Mouse (Mus musculus) midbrain, embryonic 16.5 days (tissue): ENCODE data around the gene Ric8b. TPM values are rescaled to one million over a fixed set of nuclear protein-coding genes. Genes with fewer than 3 reads are reported as not detected.
A peak's percentile ranks its signal among the peaks of the same experiment; 100 is the strongest.

Experiments
- ATAC-seq: fragments of 200-750 bp; cut with Nextera tagmentation; 2 replicates; pipeline ENCODE4 v1.8.0; 2017; ENCODE audit warnings: moderate TSS enrichment
- H3K27ac ChIP-seq: fragments of 300-500 bp; sonication (generic); 2 replicates; pipeline ENCODE4 v1.5.1; 2014; ENCODE audit warnings: mild to moderate bottlenecking, low read length, mixed read lengths
- H3K27me3 ChIP-seq: fragments of 300-500 bp; sonication (generic); 2 replicates; pipeline ENCODE4 v1.6.1; 2014; ENCODE audit warnings: low read depth, low read length, mixed read lengths; ENCODE audit not compliant: control insufficient read depth, insufficient read depth
- H3K36me3 ChIP-seq: fragments of 300-500 bp; sonication (generic); 2 replicates; pipeline ENCODE4 v1.6.1; 2014; ENCODE audit warnings: mild to moderate bottlenecking, low read length, moderate library complexity, mixed read lengths; ENCODE audit not compliant: control insufficient read depth, insufficient read depth
- H3K4me1 ChIP-seq: fragments of 300-500 bp; sonication (generic); 2 replicates; pipeline ENCODE4 v1.6.1; 2014; ENCODE audit warnings: mild to moderate bottlenecking, low read length, mixed read lengths; ENCODE audit not compliant: control insufficient read depth, insufficient read depth
- H3K4me2 ChIP-seq: fragments of 300-500 bp; sonication (generic); 2 replicates; pipeline ENCODE4 v1.6.1; 2014; ENCODE audit warnings: mild to moderate bottlenecking, low read length, mixed read lengths
- H3K4me3 ChIP-seq: fragments of 300-500 bp; sonication (generic); 2 replicates; pipeline ENCODE4 v1.5.1; 2014; ENCODE audit warnings: low read depth, mild to moderate bottlenecking, low read length, moderate library complexity, mixed read lengths
- H3K9ac ChIP-seq: fragments of 300-500 bp; sonication (generic); 2 replicates; pipeline ENCODE4 v1.6.1; 2014; ENCODE audit warnings: low read depth, low read length, mixed read lengths
- H3K9me3 ChIP-seq: fragments of 300-500 bp; sonication (generic); replicated peaks from 2 replicates; pipeline ENCODE4 v1.6.1; 2014; ENCODE audit warnings: mild to moderate bottlenecking, low read length, mixed read lengths; ENCODE audit not compliant: control insufficient read depth, poor library complexity, severe bottlenecking
- WGBS: fragments of 180-500 bp; shearing (Covaris S2); extraction: QIAGEN DNeasy Blood & Tissue Kit; methylation state at CpG from one replicate; pipeline ENCODE4 v1.1.7; 2014; 5-methylcytosine and 5-hydroxymethylcytosine counted together
- polyA plus RNA-seq: library from polyadenylated mRNA; unstranded; fragments of >200 nt; fragmentation: Nextera tagmentation; extraction: Ambion mirVana; gene quantifications from 2 replicates; pipeline ENCODE4 v1.2.1, GENCODE M21; 2015

Ric8b gene
- polyA plus RNA-seq, 1 experiment from 2014 or later = 49.3 TPM

GRCm38 (mm10) chr10:85025799-85026424, 108.5 kb downstream of the Ric8b start:
- Histone ChIP-seq H3K9me3 (no peaks in the 10 kb centered on the region), H3K9ac (no peak overlapping the region), H3K27me3 (no peaks in the 10 kb centered on the region), H3K4me1 (peaks cover 8% of the 10 kb centered on the region; the same call in 1 of the 2 replicates), H3K36me3 (no peaks in the 10 kb centered on the region), H3K27ac (no peak overlapping the region), H3K4me3 (no peak overlapping the region), H3K4me2 (no peak overlapping the region)
- no peak; the same call in 1 of the 2 replicates for ATAC-seq
- WGBS = 84% methylated on average over 11 of the region's 11 CpGs

GRCm38 (mm10) chr10:85027619-85028175, 110.3 kb downstream of the Ric8b start:
- no peak overlapping the region for H3K27ac ChIP-seq
- H3K4me2 ChIP-seq = no peak overlapping the region
- H3K36me3 ChIP-seq = no peaks in the 10 kb centered on the region
- ATAC-seq = no peak
- H3K27me3 ChIP-seq = no peaks in the 10 kb centered on the region
- H3K4me1 ChIP-seq = peaks cover 4% of the 10 kb centered on the region; the same call in 1 of the 2 replicates
- WGBS = 80% methylated on average over 10 of the region's 10 CpGs
- H3K9me3 ChIP-seq = no peaks in the 10 kb centered on the region
- H3K9ac ChIP-seq = no peak overlapping the region
- H3K4me3 ChIP-seq = no peak overlapping the region

- no peaks in the 10 kb centered on the region for H3K36me3 ChIP-seq
- H3K4me2 ChIP-seq = no peak overlapping the region
- no peak for ATAC-seq
- no peak overlapping the region for H3K27ac ChIP-seq
- H3K9me3 ChIP-seq = no peaks in the 10 kb centered on the region
- no peaks in the 10 kb centered on the region for H3K4me1 ChIP-seq
- no peak overlapping the region for H3K9ac ChIP-seq
- no peak overlapping the region for H3K4me3 ChIP-seq
- H3K27me3 ChIP-seq = no peaks in the 10 kb centered on the region
- 18% methylated on average over 8 of the region's 8 CpGs for WGBS
Measured at GRCm38 (mm10) chr10:85035131-85035725, 117.8 kb downstream of the Ric8b start.

GRCm38 (mm10) chr10:85038147-85038546, 120.7 kb downstream of the Ric8b start:
- Histone ChIP-seq H3K4me1 (no peaks in the 10 kb centered on the region), H3K36me3 (no peaks in the 10 kb centered on the region), H3K9me3 (no peaks in the 10 kb centered on the region), H3K4me3 (no peak overlapping the region), H3K27ac (no peak overlapping the region), H3K9ac (no peak overlapping the region), H3K4me2 (no peak overlapping the region), H3K27me3 (peaks cover 2% of the 10 kb centered on the region; the same call in 1 of the 2 replicates)
- no peak for ATAC-seq
- 57% methylated on average over 10 of the region's 10 CpGs for WGBS

- H3K36me3 ChIP-seq = no peaks in the 10 kb centered on the region
- H3K27ac ChIP-seq = no peak overlapping the region
- no peak for ATAC-seq
- no peak overlapping the region for H3K4me2 ChIP-seq
- 91% methylated on average over 5 of the region's 5 CpGs for WGBS
- peaks cover 5% of the 10 kb centered on the region; the same call in 1 of the 2 replicates for H3K27me3 ChIP-seq
- H3K9ac ChIP-seq = no peak overlapping the region
- H3K9me3 ChIP-seq = no peaks in the 10 kb centered on the region
- no peak overlapping the region for H3K4me3 ChIP-seq
- no peaks in the 10 kb centered on the region for H3K4me1 ChIP-seq
Measured at GRCm38 (mm10) chr10:85038852-85039251, 121.4 kb downstream of the Ric8b start.

- Histone ChIP-seq H3K4me1 (peaks cover 6% of the 10 kb centered on the region; the same call in 1 of the 2 replicates), H3K9me3 (no peaks in the 10 kb centered on the region), H3K4me2 (peak overlapping the region; percentile 40), H3K4me3 (no peak overlapping the region), H3K27me3 (peaks cover 5% of the 10 kb centered on the region; the same call in 1 of the 2 replicates), H3K27ac (no peak overlapping the region), H3K9ac (0 out of 2 replicates have a peak overlapping the region, but pooled peaks have one; percentile 16), H3K36me3 (no peaks in the 10 kb centered on the region)
- ATAC-seq = peak; percentile 61
- 7% methylated on average over 17 of the region's 17 CpGs for WGBS
Measured at GRCm38 (mm10) chr10:85044191-85044711, 126.8 kb downstream of the Ric8b start.

- H3K27me3 ChIP-seq = peaks cover 5% of the 10 kb centered on the region; the same call in 1 of the 2 replicates
- 0 out of 2 replicates have a peak overlapping the region, but pooled peaks have one; percentile 3 for H3K4me3 ChIP-seq
- H3K27ac ChIP-seq = no peak overlapping the region
- peaks cover 6% of the 10 kb centered on the region; the same call in 1 of the 2 replicates for H3K4me1 ChIP-seq
- 8% methylated on average over 24 of the region's 24 CpGs for WGBS
- H3K9ac ChIP-seq = 0 out of 2 replicates have a peak overlapping the region, but pooled peaks have one; percentile 16
- peak overlapping the region; percentile 40 for H3K4me2 ChIP-seq
- H3K36me3 ChIP-seq = no peaks in the 10 kb centered on the region
- H3K9me3 ChIP-seq = no peaks in the 10 kb centered on the region
- ATAC-seq = peak; percentile 72; the same call in 1 of the 2 replicates
Measured at GRCm38 (mm10) chr10:85044732-85045720, 127.6 kb downstream of the Ric8b start.

- no peaks in the 10 kb centered on the region for H3K9me3 ChIP-seq
- H3K27me3 ChIP-seq = peaks cover 5% of the 10 kb centered on the region; the same call in 1 of the 2 replicates
- no peak for ATAC-seq
- H3K9ac ChIP-seq = no peak overlapping the region
- no peak overlapping the region for H3K27ac ChIP-seq
- WGBS = 15% methylated on average over 5 of the region's 5 CpGs
- H3K4me2 ChIP-seq = no peak overlapping the region
- no peak overlapping the region for H3K4me3 ChIP-seq
- peaks cover 6% of the 10 kb centered on the region; the same call in 1 of the 2 replicates for H3K4me1 ChIP-seq
- no peaks in the 10 kb centered on the region for H3K36me3 ChIP-seq
Measured at GRCm38 (mm10) chr10:85046585-85046984, 129.2 kb downstream of the Ric8b start.
